Comparison of ENCODE assay signal across 13 mouse cellular contexts in the genomic region with DNA sequence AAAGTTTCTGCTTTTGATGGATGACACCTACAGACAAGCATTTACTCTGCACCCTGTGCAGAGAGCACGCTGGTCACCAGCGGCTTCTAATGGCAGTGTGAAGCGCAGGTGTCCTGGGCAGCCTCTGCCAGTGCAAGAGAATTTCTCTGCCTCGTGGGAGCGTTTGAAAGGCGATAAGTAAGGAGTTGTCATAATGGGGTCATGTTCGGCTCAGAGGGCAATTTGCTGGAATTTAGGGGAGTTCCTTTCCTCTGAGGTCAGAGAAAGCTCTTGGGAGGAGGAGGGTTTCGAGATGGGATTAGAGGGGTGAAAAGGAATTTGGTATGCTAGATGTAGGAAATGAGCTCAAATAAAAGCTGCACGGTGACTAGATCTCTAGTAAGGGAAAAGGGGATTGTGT.
A peak's percentile ranks its signal among the peaks of the same experiment; 100 is the strongest.
DNase-seq lines count a peak whose midpoint lies in the region; ATAC-seq lines count a peak whose summit lies in the region.
"Had no signal": no experiment of that assay in that cellular context is flagged by ENCODE, and none has a peak within 500 bp of the region (broad histone marks: within the 10 kb centered on the region; RNA-seq: fewer than 3 reads in every experiment).

No protein-coding gene starts in this region.

- intact Hi-C loops in heart, postnatal 10 days (cut with DNase I), result no loop called here

- WGBS in midbrain, embryonic 15.5 days, result 54% methylated on average over 9 of the region's 9 CpGs
- 57% methylated on average over 9 of the region's 9 CpGs for WGBS in midbrain, embryonic 13.5 days

- H3K27ac ChIP-seq in midbrain, embryonic 15.5 days, result no peak overlapping the region
- H3K27ac ChIP-seq in midbrain, embryonic 13.5 days, result no peak overlapping the region
- H3K27ac ChIP-seq: hindbrain, embryonic 13.5 days; macrophage; stomach, postnatal 0 days had no signal

- H3K4me2 ChIP-seq in midbrain, embryonic 15.5 days, result no peak overlapping the region
- no peak overlapping the region for H3K4me2 ChIP-seq in midbrain, embryonic 13.5 days (replicated peaks)
- H3K4me2 ChIP-seq: hindbrain, embryonic 13.5 days had no signal

- H3K4me1 ChIP-seq in midbrain, embryonic 15.5 days, result no peaks in the 10 kb centered on the region
- no peaks in the 10 kb centered on the region for H3K4me1 ChIP-seq in midbrain, embryonic 13.5 days (replicated peaks)
- H3K4me1 ChIP-seq: hindbrain, embryonic 13.5 days had no signal

- 0 out of 2 replicates have a peak, but pooled peaks have one; percentile 57 for ATAC-seq in midbrain, embryonic 15.5 days (replicated peaks)
- no peak for ATAC-seq in midbrain, embryonic 13.5 days

- peak; percentile 20 to 25 for DNase-seq in heart, postnatal 10 days
- DNase-seq in heart, adult 8-10 months (ENCODE audit: low spot score), result no peak
- peak; percentile 4 to 10 for DNase-seq in kidney, postnatal 4 days
- DNase-seq in yolk sac, embryonic 10.5 days (ENCODE audit: low spot score), result peak; percentile 7
- no peak for DNase-seq in layer of hippocampus, adult 11-12 months (ENCODE audit: low spot score)
- no peak for DNase-seq in adipocyte (ENCODE audit: low spot score)
- DNase-seq: adrenal gland, postnatal 14 days; cerebellum, adult 18-20 months had no signal

- no peak overlapping the region for H3K4me3 ChIP-seq in midbrain, embryonic 15.5 days
- H3K4me3 ChIP-seq in midbrain, embryonic 13.5 days (replicated peaks), result no peak overlapping the region
- H3K4me3 ChIP-seq: hindbrain, embryonic 13.5 days had no signal

- no peaks in the 10 kb centered on the region for H3K27me3 ChIP-seq in midbrain, embryonic 15.5 days (replicated peaks)
- no peaks in the 10 kb centered on the region for H3K27me3 ChIP-seq in midbrain, embryonic 13.5 days
- H3K27me3 ChIP-seq: hindbrain, embryonic 13.5 days had no signal

- H3K9ac ChIP-seq in midbrain, embryonic 15.5 days, result no peak overlapping the region
- H3K9ac ChIP-seq in midbrain, embryonic 13.5 days (replicated peaks), result no peak overlapping the region
- H3K9ac ChIP-seq: hindbrain, embryonic 13.5 days had no signal

- H3K9me3 ChIP-seq in midbrain, embryonic 15.5 days, result no peaks in the 10 kb centered on the region
- no peaks in the 10 kb centered on the region for H3K9me3 ChIP-seq in midbrain, embryonic 13.5 days
- H3K9me3 ChIP-seq: hindbrain, embryonic 13.5 days had no signal

- no peaks in the 10 kb centered on the region for H3K36me3 ChIP-seq in midbrain, embryonic 15.5 days (replicated peaks)
- H3K36me3 ChIP-seq in midbrain, embryonic 13.5 days, result no peaks in the 10 kb centered on the region
- H3K36me3 ChIP-seq: hindbrain, embryonic 13.5 days had no signal

Comparison
In these comparisons a context has a peak if more than half of its experiments do, and no peak if none do; other contexts are left out.
1. DNase-seq: peak in heart, postnatal 10 days (2 of 2), kidney, postnatal 4 days (2 of 2) and yolk sac, embryonic 10.5 days (single experiment); none in heart, adult 8-10 months (single experiment), layer of hippocampus, adult 11-12 months (single experiment) and adipocyte (single experiment).